Mouse (Mus musculus) liver, adult 2 months (tissue): ENCODE results near the gene Trnau1ap.

Source experiments
- CTCF ChIP-seq: fragments of 200-500 bp; IDR thresholded peaks from 2 replicates; pipeline ENCODE4 v1.5.1; 2011; ENCODE audit warnings: low read depth, low read length, control low read depth
- POLR2A ChIP-seq: fragments of 200-500 bp; IDR thresholded peaks from 2 replicates; pipeline ENCODE4 v1.6.1; 2011; ENCODE audit warnings: low read length, control low read depth; ENCODE audit not compliant: insufficient read depth; ENCODE audit errors: extremely low read depth

DNA sequence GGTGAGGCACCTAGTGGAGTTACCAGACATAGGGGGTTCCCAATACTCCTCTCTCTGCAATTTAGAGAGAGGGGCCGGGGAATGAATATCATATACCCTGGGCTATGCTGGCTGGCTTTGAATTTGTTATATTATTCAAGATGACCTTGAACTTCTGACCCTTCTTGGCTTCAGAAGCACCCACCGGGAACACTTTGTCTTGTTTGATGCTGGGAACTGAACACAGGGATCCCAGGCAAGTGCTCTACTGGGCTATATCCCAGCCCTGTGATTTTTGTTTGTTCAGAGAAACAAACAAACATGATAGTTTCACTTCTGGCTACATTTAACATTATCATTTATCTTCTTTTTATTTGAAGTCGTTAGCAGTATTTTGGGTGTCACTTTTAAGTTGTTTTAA lies 26.1 kb upstream of the Trnau1ap start:
- TF ChIP-seq CTCF (no peak), POLR2A (no peak)
